Mouse (Mus musculus): ENCODE results near the gene Zfp456.
A peak's percentile ranks its signal among the peaks of the same experiment; 100 is the strongest.
"Not testable (repeated sequence)": the region's sequence is repeated elsewhere in the genome, so short reads cannot be mapped to it uniquely, and the experiment has no call there.

Gene Zfp456

DNA sequence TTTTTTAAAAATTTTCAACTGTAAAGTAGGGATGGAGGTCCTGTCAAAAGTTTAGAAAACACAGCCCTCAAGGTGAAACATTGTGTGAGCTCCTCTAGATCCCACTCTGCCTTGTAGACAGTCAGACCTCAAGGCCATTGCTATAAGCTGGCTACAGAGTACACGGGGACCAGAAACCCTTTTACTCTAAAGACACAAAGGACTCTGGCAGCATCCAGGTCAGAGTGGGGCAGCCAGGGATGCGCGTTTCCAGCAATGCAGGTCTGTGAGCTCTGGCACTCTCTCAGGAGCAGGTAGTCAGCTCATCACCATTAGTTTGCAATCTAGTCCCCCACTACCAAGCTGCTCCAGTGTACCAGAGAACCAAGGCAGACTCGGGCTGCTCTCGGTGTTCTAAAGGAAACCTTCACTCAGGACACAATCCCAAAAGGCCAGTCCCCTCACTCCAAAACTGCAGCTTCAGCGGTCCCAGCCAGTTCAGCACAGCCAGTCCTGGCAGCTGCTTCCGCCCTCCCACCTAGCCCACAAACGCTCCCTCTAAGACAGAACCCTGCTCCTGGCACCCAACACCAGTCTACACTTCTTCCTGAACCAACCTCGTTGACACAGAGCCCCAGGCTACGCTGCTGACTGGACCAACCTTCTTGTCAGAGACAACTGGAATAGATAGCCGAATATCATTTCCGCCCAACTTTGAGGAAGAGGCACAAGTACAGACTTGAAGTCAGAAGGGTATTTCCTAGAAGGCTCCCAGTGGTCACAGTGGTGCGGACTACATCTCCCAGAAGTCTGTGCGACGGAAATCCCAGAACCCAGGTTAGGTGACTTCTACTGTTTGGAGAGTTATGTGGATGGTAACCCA, at the start of gene Zfp456, which contains the start of gene Gm28041:
Gene Zfp456, minus strand, starts transcription at position 761 of the 862 bp plus-strand sequence.
Gene Gm28041, minus strand, starts transcription at position 684 of the 862 bp plus-strand sequence.
- peak; percentile 65 for DNase-seq (ENCODE audit: low spot score)

DNA sequence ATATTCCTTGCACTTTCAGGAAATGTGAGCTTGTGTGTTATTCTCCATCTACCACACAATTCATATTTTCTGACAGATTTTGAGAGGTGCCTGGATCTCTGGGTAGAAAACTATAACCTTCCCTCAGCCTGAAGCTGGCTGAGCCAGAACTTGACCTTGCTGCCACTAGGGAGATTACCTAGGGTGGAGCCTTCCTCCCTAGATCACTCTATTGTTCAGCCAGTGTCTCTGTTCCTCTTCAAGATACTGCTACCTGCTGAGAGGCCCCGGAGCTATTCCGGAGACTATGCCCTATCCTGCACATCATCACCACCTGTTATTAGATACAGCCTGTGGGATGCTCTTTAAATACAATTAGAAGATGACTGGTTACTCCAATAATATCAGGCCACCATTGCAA, 46.9 kb upstream of the Zfp456 start:
- not testable (repeated sequence) for DNase-seq (ENCODE audit: low spot score)

DNA sequence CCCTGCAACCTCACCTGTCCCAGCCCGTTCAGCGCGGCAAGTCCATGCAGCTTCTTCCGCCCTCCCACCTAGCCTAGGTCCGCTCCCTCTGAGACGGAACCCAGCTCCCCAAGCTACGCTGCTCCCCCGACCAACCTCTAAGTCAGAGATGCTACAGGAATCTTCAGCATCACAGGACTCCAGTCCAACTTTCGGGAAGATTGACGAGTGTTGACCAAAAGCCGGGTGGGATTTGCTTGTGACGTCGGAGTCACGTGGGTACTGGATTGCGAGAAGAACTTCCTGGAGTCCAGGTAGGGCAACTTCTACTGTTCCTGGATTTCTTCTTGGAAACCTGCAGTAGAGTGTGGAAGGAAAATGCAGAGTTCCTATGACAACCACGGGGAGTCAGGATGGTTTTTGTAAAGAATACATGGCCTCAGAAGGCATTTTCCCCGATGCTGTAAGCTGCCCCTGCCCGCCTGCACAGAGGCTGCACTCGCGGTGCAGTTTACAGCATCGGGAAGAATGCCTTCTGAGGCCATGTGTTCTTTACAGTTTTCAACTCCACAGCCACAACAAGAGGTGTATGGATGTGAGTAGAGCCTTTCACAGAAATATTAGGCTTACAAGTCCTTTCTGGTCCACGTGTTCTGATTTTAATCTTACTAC, 45.7 kb upstream of the Zfp456 start, which contains the start of gene Zfp459:
Gene Zfp459, minus strand, starts transcription at position 212 of the 651 bp plus-strand sequence.
- DNase-seq (ENCODE audit: low spot score), result peak; percentile 33

DNA sequence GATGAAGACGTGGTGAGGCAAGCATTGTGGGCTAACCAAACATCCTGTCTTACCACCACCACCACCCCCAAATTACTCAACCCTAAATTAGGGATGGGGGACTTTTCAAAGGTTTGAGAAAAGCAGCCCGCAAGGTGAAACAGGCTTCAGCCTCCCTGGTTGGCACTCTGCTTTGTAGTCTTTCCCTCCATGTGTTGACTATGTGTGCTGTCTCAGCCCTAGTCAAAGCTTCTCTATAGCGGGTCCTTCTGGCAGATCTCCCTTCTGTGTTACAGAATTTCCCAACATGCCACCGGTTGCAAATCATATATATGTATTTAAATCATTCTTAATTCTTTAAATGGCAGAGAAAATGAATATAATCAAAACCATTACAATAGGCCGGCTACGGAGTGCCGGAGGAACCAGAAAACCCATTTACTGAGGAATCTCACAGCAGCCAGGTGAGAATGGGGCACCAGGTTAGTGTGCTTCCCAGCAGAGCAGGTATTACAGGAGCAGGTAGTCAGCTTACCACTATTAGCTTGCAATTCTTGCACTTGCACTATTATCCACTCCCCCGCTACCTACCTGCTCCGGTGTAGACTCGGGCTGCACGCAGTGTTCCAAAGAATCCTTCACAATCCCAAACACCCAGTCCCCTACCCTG, 45.1 kb upstream of the Zfp456 start:
- DNase-seq (ENCODE audit: low spot score), result no peak

DNA sequence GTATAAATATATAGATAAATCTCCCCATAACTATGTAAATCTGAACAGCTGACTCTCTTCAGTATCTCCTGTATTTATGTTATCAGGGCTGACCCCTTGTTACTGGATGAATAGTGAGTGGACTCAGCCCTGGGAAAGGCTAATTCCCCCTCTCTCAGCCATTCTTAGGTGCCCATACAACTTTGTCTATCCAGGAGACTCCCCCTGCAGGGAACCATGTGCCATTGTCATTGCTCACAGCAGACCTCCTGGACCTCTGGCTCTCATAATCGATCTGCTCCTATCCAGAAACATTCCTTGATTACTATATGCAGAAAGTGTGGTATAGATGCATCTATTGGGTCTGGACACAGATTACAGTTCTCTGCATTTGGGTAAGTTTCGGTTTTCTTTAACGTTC, 41.2 kb upstream of the Zfp456 start:
- no peak for DNase-seq (ENCODE audit: low spot score)

DNA sequence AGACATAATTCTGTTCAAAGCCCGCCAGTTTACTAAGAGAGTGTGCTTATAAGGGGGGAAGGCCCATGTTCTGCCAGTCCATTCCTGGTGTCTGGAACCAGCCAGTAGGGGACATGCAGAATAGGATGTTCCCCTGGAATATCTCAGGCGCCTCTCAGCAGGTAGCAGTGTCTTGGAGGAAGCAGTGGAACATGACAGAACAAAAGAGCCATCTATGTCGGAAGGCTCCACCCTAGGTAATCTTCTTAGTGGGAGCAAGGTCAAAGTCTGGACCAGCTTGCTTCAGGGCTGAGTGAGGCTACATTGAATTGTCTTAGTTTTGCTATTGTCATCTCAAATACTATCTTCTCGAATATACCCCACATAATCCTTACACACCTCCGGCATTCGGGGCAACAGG, 40.1 kb upstream of the Zfp456 start:
- no peak for DNase-seq (ENCODE audit: low spot score)

DNA sequence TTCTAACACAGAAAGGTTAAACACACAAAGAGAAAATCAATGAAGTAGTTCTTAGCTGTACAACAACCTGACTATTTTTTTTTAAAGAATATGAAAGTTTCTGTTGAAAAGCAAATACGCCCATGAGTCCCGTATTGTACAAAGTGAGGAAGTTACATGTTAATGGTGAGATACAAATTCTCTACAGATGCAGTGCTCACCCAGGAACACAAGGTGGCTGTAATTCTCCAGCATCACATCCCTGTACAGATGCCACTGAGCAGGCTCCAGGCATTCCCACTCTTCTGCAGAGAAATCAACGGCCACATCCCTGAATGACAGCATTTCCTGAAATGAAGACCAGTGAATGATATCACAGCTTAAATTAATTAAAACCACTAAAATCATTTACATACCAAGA, 38.0 kb upstream of the Zfp456 start:
- not testable (repeated sequence) for DNase-seq (ENCODE audit: low spot score)

DNA sequence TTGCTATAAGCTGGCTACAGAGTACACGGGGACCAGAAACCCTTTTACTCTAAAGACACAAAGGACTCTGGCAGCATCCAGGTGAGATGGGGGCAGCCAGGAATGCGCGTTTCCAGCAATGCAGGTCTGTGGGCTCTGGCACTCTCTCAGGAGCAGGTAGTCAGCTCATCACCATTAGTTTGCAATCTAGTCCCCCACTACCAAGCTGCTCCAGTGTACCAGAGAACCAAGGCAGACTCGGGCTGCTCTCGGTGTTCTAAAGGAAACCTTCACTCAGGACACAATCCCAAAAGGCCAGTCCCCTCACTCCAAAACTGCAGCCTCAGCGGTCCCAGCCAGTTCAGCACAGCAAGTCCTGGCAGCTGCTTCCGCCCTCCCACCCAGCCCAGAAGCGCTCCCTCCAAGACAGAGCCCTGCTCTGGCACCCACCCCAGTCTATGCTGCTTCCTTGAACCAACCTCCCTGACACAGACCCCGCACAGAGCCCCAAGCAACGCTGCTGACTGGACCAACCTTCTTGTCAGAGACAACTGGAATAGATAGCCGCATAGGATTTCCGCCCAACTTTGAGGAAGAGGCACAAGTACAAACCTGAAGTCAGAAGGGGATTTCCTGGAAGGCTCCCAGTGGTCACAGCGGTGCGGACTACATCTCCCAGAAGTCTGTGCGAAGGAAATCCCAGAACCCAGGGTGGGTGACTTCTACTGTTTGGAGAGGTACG, 23.7 kb upstream of the Zfp456 start, which contains the start of gene Zfp429:
Gene Zfp429, minus strand, starts transcription at position 637 of the 721 bp plus-strand sequence.
- peak; percentile 55 for DNase-seq (ENCODE audit: low spot score)

DNA sequence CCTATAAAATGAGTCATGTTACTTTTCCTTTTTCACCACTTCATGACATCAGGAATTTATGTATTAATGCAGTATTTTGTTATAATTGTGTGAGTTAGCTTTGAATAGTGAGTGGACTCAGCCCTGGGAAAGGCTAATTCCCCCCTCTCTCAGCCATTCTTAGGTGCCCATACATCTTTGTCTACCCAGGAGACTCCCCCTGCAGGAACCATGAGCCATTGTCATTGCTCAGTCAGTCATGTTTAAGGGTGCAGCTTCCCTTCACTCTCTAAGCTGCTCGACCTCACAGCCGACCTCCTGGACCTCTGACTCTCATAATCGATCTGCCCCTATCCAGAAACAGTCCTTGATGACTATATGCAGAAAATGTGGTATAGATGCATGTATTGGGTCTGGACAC, 645 bp upstream of the Zfp456 start:
- not testable (repeated sequence) for DNase-seq (ENCODE audit: low spot score)

DNA sequence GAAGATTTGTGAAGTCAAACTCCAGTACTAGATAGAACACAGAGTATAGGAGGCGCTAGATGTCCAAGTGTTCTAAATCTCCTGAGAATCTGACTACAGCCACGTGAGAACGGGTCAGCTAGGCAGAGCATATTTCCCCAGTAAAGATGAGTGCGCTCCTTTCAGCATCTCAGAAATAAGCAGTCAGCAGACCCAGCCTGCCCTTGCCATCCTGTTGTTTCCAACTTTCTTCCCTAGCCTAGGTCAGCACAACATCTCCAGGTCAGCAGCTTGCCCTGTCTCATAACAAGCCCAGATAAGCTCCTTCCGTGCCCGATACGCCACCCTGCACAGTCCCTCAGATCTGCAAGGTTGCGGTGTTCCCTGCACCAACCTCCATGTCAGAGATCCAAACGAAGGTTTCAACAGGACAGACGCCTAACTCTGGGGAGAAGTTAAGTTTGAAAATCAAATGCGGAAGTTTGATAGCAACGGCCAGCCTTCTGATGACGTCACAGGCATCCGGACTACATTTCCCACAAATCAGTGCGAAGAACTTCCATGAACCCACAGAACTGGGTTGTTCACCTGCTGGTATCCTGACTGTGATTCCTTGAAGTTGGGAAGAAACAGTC, 15.4 kb downstream of the Zfp456 start, which contains the start of the genes Gm28044 and Zfp953:
Gene Gm28044, minus strand, starts transcription at position 406 of the 614 bp plus-strand sequence.
Gene Zfp953, minus strand, starts transcription at position 475 of the 614 bp plus-strand sequence.
- peak; percentile 81 for DNase-seq (ENCODE audit: low spot score)

DNA sequence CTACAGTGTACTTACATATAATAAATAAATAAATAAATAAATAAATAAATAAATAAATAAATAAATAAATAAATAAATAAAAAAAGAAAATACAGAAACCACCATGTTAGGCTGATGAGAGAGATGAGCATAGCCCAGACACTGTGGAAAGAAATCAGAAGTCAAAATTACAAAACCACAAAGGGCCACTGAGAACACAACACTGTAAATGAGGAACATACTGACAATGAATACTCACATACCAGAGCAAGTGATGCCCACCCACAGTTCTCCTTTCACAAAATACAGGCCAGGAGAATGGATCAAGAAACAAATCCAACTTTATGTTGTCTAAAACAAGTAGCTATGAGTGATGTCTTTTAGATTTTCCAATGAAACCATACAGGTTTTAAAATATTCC, 23.8 kb downstream of the Zfp456 start:
- DNase-seq (ENCODE audit: low spot score), result no peak

DNA sequence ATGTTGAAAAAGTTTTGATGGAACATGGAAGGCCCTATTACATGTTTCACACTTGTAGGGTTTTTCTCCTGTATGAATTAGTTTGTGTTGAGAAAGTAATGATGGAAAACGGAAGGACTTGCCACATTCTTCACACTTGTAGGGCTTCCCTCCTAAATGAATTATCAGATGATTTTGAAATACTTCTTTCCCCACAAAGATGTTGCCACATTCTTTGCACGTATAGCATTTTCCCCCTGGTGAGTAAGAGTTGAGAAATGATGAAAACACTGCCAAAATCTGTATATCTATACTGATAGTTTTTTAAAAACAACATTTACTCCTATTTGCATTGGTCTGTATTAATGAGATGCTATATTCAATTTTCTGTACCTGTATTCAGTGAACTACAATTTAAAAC, 32.2 kb downstream of the Zfp456 start:
- no peak for DNase-seq (ENCODE audit: low spot score)

DNA sequence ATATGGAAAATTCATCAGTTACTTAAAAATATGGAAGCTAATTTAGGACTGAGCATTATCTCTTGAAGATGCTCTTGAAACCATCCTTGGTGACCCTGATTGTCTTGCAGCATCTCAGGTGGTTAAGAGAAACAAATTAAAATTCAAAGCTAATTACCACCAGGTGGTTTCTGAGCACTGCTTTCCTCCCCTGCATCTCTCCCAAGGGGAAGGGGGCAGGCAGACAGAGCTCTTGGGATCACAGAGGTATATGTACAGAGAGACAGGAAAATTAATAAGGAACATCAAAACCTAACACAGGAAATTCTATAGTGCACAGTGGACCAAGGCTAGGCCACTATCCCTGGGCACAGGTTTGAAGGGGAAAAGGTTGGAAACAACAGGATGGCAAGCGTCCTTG, 42.7 kb downstream of the Zfp456 start:
- peak; percentile 1 for DNase-seq (ENCODE audit: low spot score)

DNA sequence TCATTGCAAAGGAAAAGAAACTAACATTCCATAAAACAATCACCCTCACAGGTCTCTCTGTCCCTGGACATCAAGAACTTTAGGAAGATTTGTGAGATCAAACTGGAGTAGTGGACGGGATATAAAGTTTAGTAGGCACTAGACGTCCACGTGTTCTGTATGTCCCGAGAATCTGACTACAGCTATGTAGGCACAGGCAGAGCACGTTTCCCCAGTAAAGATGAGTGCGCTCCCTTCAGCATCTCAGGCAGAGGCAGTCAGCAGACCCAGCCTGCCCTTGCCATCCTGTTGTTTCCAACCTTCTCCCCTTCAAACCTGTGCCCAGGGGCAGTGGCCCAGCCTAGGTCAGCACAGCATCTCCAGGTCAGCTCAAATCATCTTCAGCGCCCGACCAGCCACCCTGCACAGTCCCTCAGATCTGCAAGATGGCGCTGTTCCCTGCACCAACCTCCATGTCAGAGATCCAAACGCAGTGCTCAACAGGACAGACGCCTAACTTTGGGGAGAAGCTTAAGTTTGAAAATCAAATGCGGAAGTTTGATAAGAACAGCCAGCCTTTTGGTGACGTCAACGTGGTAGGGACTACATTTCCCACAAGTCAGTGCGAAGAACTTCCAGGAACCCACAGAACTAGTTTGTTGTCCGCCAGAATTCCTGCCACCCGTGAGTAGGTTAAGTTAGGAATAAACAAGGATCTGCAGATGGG, 43.4 kb downstream of the Zfp456 start, which contains the start of gene Zfp595:
Gene Zfp595, minus strand, starts transcription at position 552 of the 706 bp plus-strand sequence.
- DNase-seq (ENCODE audit: low spot score), result peak; percentile 71

Measured in spleen, adult 12 weeks (tissue).